Mouse (Mus musculus) heart, embryonic 13.5 days (tissue): ENCODE measurements around the gene Brk1. TPM values are rescaled to one million over a fixed set of nuclear protein-coding genes. Genes with fewer than 3 reads are reported as not detected.

Experiments
- ATAC-seq: fragments of 200-750 bp; cut with Nextera tagmentation; 2 replicates; pipeline ENCODE4 v1.8.0; 2017; ENCODE audit warnings: moderate TSS enrichment; ENCODE audit not compliant: insufficient number of reproducible peaks, low FRiP score, low TSS enrichment; ENCODE audit errors: extremely low read depth
- H3K27ac ChIP-seq: fragments of 300-500 bp; sonication (generic); replicated peaks from 2 replicates; pipeline ENCODE4 v1.5.1; 2015; ENCODE audit warnings: moderate library complexity, mild to moderate bottlenecking, inconsistent platforms
- H3K27me3 ChIP-seq: fragments of 300-500 bp; sonication (generic); replicated peaks from 2 replicates; pipeline ENCODE4 v1.6.1; 2015; ENCODE audit warnings: mild to moderate bottlenecking, inconsistent platforms
- H3K36me3 ChIP-seq: fragments of 300-500 bp; sonication (generic); 2 replicates; pipeline ENCODE4 v1.6.1; 2015; ENCODE audit warnings: mild to moderate bottlenecking, inconsistent platforms
- H3K4me1 ChIP-seq: fragments of 300-500 bp; sonication (generic); 2 replicates; pipeline ENCODE4 v1.6.1; 2015; ENCODE audit warnings: inconsistent platforms
- H3K4me2 ChIP-seq: fragments of 300-500 bp; sonication (generic); 2 replicates; pipeline ENCODE4 v1.6.1; 2015; ENCODE audit warnings: inconsistent platforms, mild to moderate bottlenecking, moderate library complexity
- H3K4me3 ChIP-seq: fragments of 300-500 bp; sonication (generic); 2 replicates; pipeline ENCODE4 v1.5.1; 2015; ENCODE audit warnings: moderate library complexity, mild to moderate bottlenecking, inconsistent platforms
- H3K9ac ChIP-seq: fragments of 300-500 bp; sonication (generic); 2 replicates; pipeline ENCODE4 v1.6.1; 2015; ENCODE audit warnings: inconsistent platforms, mild to moderate bottlenecking, moderate library complexity
- H3K9me3 ChIP-seq: fragments of 300-500 bp; sonication (generic); 2 replicates; pipeline ENCODE4 v1.6.1; 2016; ENCODE audit warnings: inconsistent platforms
- WGBS: fragments of 180-500 bp; shearing (Covaris S2); methylation state at CpG from one replicate; pipeline ENCODE4 v1.1.7; 2015; ENCODE audit warnings: mixed read lengths; 5-methylcytosine and 5-hydroxymethylcytosine counted together
- polyA plus RNA-seq: library from polyadenylated mRNA; unstranded; fragments of >200 nt; fragmentation: Nextera tagmentation; extraction: Ambion mirVana; gene quantifications from 2 replicates; pipeline ENCODE4 v1.2.1, GENCODE M21; 2015

Brk1 gene
- polyA plus RNA-seq, 1 experiment from 2014 or later, result 162 TPM

GRCm38 (mm10) chr6:113623941-113624751 is 19.6 kb downstream of the Brk1 start, which contains the start of gene Vhl:
Gene Vhl, plus strand, starts transcription at chr6:113623959.
- Histone ChIP-seq H3K36me3 (peaks cover 22% of the 10 kb centered on the region), H3K9me3 (no peaks in the 10 kb centered on the region), H3K27me3 (no peaks in the 10 kb centered on the region), H3K9ac (peak within 1 kb of the TSS; percentile 86), H3K4me1 (peaks cover 26% of the 10 kb centered on the region), H3K27ac (peak within 1 kb of the TSS; percentile 89), H3K4me3 (peak within 1 kb of the TSS; percentile 82), H3K4me2 (peak within 1 kb of the TSS; percentile 93)
- ATAC-seq, result peak; percentile 84
- under 1% methylated on average over 74 of the region's 76 CpGs for WGBS

- H3K4me2 ChIP-seq, result peak overlapping the region; percentile 93
- H3K36me3 ChIP-seq, result peaks cover 32% of the 10 kb centered on the region
- no peak overlapping the region for H3K27ac ChIP-seq
- H3K27me3 ChIP-seq, result no peaks in the 10 kb centered on the region
- H3K9me3 ChIP-seq, result no peaks in the 10 kb centered on the region
- H3K9ac ChIP-seq, result peak overlapping the region; percentile 86
- ATAC-seq, result no peak
- H3K4me1 ChIP-seq, result peaks cover 26% of the 10 kb centered on the region
- H3K4me3 ChIP-seq, result peak overlapping the region; percentile 82
- 51% methylated on average over 5 of the region's 5 CpGs for WGBS
These were observed 20.6 kb downstream of the Brk1 start for GRCm38 (mm10) chr6:113624989-113625770.

GRCm38 (mm10) chr6:113630322-113630721 is 25.8 kb downstream of the Brk1 start:
- Histone ChIP-seq H3K9ac (no peak overlapping the region), H3K4me2 (no peak overlapping the region), H3K4me1 (peaks cover 10% of the 10 kb centered on the region), H3K27me3 (no peaks in the 10 kb centered on the region), H3K27ac (no peak overlapping the region), H3K9me3 (no peaks in the 10 kb centered on the region), H3K36me3 (peaks cover 66% of the 10 kb centered on the region), H3K4me3 (no peak overlapping the region)
- ATAC-seq, result no peak
- WGBS, result 72% methylated on average over 5 of the region's 5 CpGs

GRCm38 (mm10) chr6:113632863-113633262 is 28.3 kb downstream of the Brk1 start:
- Histone ChIP-seq H3K9me3 (no peaks in the 10 kb centered on the region), H3K4me3 (no peak overlapping the region), H3K4me1 (0 out of 2 replicates have a peak, but pooled peaks cover under 1% of the 10 kb centered on the region), H3K36me3 (peaks cover 54% of the 10 kb centered on the region), H3K27ac (no peak overlapping the region), H3K27me3 (no peaks in the 10 kb centered on the region), H3K4me2 (no peak overlapping the region), H3K9ac (no peak overlapping the region)
- ATAC-seq, result no peak
- WGBS, result 88% methylated on average over 4 of the region's 4 CpGs

- Histone ChIP-seq H3K9ac (peak within 1 kb of the TSS; percentile 87), H3K9me3 (no peaks in the 10 kb centered on the region), H3K36me3 (peaks cover 1% of the 10 kb centered on the region), H3K4me2 (peak within 1 kb of the TSS; percentile 83), H3K27ac (peak within 1 kb of the TSS; percentile 56; the same call in 1 of the 2 replicates), H3K27me3 (no peaks in the 10 kb centered on the region), H3K4me1 (peaks cover 7% of the 10 kb centered on the region; the same call in 1 of the 2 replicates), H3K4me3 (peak within 1 kb of the TSS; percentile 69)
- 8% methylated on average over 37 of the region's 37 CpGs for WGBS
- ATAC-seq, result peak; percentile 85
These were observed 33.9 kb downstream of the Brk1 start, which contains the start of gene Irak2 for GRCm38 (mm10) chr6:113638302-113639040. Gene Irak2, plus strand, starts transcription at chr6:113638467.

- peak overlapping the region; percentile 83; the same call in 1 of the 2 replicates for H3K4me2 ChIP-seq
- peak overlapping the region; percentile 69 for H3K4me3 ChIP-seq
- no peaks in the 10 kb centered on the region for H3K36me3 ChIP-seq
- no peaks in the 10 kb centered on the region for H3K27me3 ChIP-seq
- ATAC-seq, result no peak
- H3K4me1 ChIP-seq, result peaks cover 7% of the 10 kb centered on the region; the same call in 1 of the 2 replicates
- H3K9ac ChIP-seq, result no peak overlapping the region
- WGBS, result 69% methylated on average over 4 of the region's 4 CpGs
- H3K9me3 ChIP-seq, result no peaks in the 10 kb centered on the region
- no peak overlapping the region for H3K27ac ChIP-seq
These were observed 34.6 kb downstream of the Brk1 start for GRCm38 (mm10) chr6:113639201-113639600.

- Histone ChIP-seq H3K27me3 (no peaks in the 10 kb centered on the region), H3K27ac (no peak overlapping the region), H3K4me1 (peaks cover 7% of the 10 kb centered on the region; the same call in 1 of the 2 replicates), H3K9me3 (no peaks in the 10 kb centered on the region), H3K4me2 (no peak overlapping the region), H3K4me3 (no peak overlapping the region), H3K9ac (no peak overlapping the region), H3K36me3 (no peaks in the 10 kb centered on the region)
- 77% methylated on average over 8 of the region's 8 CpGs for WGBS
- ATAC-seq, result no peak
These were observed 38.0 kb downstream of the Brk1 start for GRCm38 (mm10) chr6:113642605-113643004.

- H3K27me3 ChIP-seq, result no peaks in the 10 kb centered on the region
- WGBS, result 78% methylated on average over 4 of the region's 4 CpGs
- no peak for ATAC-seq
- H3K4me2 ChIP-seq, result no peak overlapping the region
- no peak overlapping the region for H3K4me3 ChIP-seq
- peaks cover under 1% of the 10 kb centered on the region; the same call in 1 of the 2 replicates for H3K36me3 ChIP-seq
- H3K9ac ChIP-seq, result no peak overlapping the region
- H3K27ac ChIP-seq, result no peak overlapping the region
- no peaks in the 10 kb centered on the region for H3K9me3 ChIP-seq
- H3K4me1 ChIP-seq, result peaks cover 5% of the 10 kb centered on the region; the same call in 1 of the 2 replicates
These were observed 38.4 kb downstream of the Brk1 start for GRCm38 (mm10) chr6:113643021-113643420.

GRCm38 (mm10) chr6:113643967-113644366 is 39.4 kb downstream of the Brk1 start:
- Histone ChIP-seq H3K36me3 (peaks cover 4% of the 10 kb centered on the region; the same call in 1 of the 2 replicates), H3K9ac (no peak overlapping the region), H3K4me1 (no peaks in the 10 kb centered on the region), H3K9me3 (no peaks in the 10 kb centered on the region), H3K4me3 (no peak overlapping the region), H3K4me2 (no peak overlapping the region), H3K27ac (peak overlapping the region; percentile 73), H3K27me3 (no peaks in the 10 kb centered on the region)
- WGBS, result 81% methylated on average over 2 of the region's 2 CpGs
- no peak for ATAC-seq

GRCm38 (mm10) chr6:113644808-113645207 is 40.2 kb downstream of the Brk1 start:
- Histone ChIP-seq H3K36me3 (peaks cover 4% of the 10 kb centered on the region), H3K27me3 (no peaks in the 10 kb centered on the region), H3K4me3 (no peak overlapping the region), H3K4me1 (no peaks in the 10 kb centered on the region), H3K9me3 (no peaks in the 10 kb centered on the region), H3K4me2 (no peak overlapping the region), H3K9ac (no peak overlapping the region), H3K27ac (peak overlapping the region; percentile 73)
- WGBS, result 65% methylated on average over 8 of the region's 8 CpGs
- no peak for ATAC-seq
